Mouse (Mus musculus) embryonic facial prominence, embryonic 15.5 days (tissue): ENCODE measurements around the gene Ttll5. TPM values are rescaled to one million over a fixed set of nuclear protein-coding genes. Genes with fewer than 3 reads are reported as not detected.
A peak's percentile ranks its signal among the peaks of the same experiment; 100 is the strongest.

Experiments used
- ATAC-seq: fragments of 200-750 bp; cut with Nextera tagmentation; 2 replicates; pipeline ENCODE4 v1.8.0; 2017; ENCODE audit warnings: low read depth, moderate TSS enrichment; ENCODE audit not compliant: insufficient number of reproducible peaks, low FRiP score, low TSS enrichment
- H3K27ac ChIP-seq: fragments of 300-500 bp; sonication (generic); replicated peaks from 2 replicates; pipeline ENCODE4 v1.5.1; 2015; ENCODE audit warnings: mild to moderate bottlenecking, inconsistent platforms
- H3K27me3 ChIP-seq: fragments of 300-500 bp; sonication (generic); 2 replicates; pipeline ENCODE4 v1.6.1; 2015; ENCODE audit warnings: inconsistent platforms
- H3K36me3 ChIP-seq: fragments of 300-500 bp; sonication (generic); 2 replicates; pipeline ENCODE4 v1.6.1; 2015; ENCODE audit warnings: mild to moderate bottlenecking, inconsistent platforms
- H3K4me1 ChIP-seq: fragments of 300-500 bp; sonication (generic); 2 replicates; pipeline ENCODE4 v1.6.1; 2015; ENCODE audit warnings: inconsistent platforms
- H3K4me2 ChIP-seq: fragments of 300-500 bp; sonication (generic); replicated peaks from 2 replicates; pipeline ENCODE4 v1.6.1; 2015; ENCODE audit warnings: mild to moderate bottlenecking, inconsistent platforms
- H3K4me3 ChIP-seq: fragments of 300-500 bp; sonication (generic); replicated peaks from 2 replicates; pipeline ENCODE4 v1.5.1; 2015; ENCODE audit warnings: mild to moderate bottlenecking, inconsistent platforms
- H3K9ac ChIP-seq: fragments of 300-500 bp; sonication (generic); 2 replicates; pipeline ENCODE4 v1.6.1; 2015; ENCODE audit warnings: inconsistent platforms
- H3K9me3 ChIP-seq: fragments of 300-500 bp; sonication (generic); replicated peaks from 2 replicates; pipeline ENCODE4 v1.6.1; 2016; ENCODE audit warnings: inconsistent platforms
- WGBS: fragments of 180-500 bp; shearing (Covaris S2); methylation state at CpG from one replicate; pipeline ENCODE4 v1.1.7; 2015; 5-methylcytosine and 5-hydroxymethylcytosine counted together
- polyA plus RNA-seq: library from polyadenylated mRNA; unstranded; fragments of >200 nt; fragmentation: Nextera tagmentation; extraction: Ambion mirVana; gene quantifications from 2 replicates; pipeline ENCODE4 v1.2.1, GENCODE M21; 2015

The Ttll5 gene
- polyA plus RNA-seq = 13.1 and 13.6 TPM in 2 replicates

- Histone ChIP-seq H3K9ac (peak within 1 kb of the TSS; percentile 57), H3K4me2 (peak within 1 kb of the TSS; percentile 72), H3K4me1 (peaks cover 16% of the 10 kb centered on the region), H3K36me3 (peaks cover 24% of the 10 kb centered on the region), H3K9me3 (no peaks in the 10 kb centered on the region), H3K4me3 (peak within 1 kb of the TSS; percentile 71), H3K27me3 (no peaks in the 10 kb centered on the region), H3K27ac (peak within 1 kb of the TSS; percentile 99)
- under 1% methylated on average over 67 of the region's 67 CpGs for WGBS
- peak; percentile 96 for ATAC-seq
Measured at GRCm38 (mm10) chr12:85824438-85825264, at the start of gene Ttll5, which contains the start of gene Erg28. Ttll5 (plus strand) TSS chr12:85824659. Erg28 (minus strand) TSS chr12:85824550.

GRCm38 (mm10) chr12:85778962-85779361, 45.5 kb upstream of the Ttll5 start:
- Histone ChIP-seq H3K36me3 (no peaks in the 10 kb centered on the region), H3K9ac (no peak overlapping the region), H3K4me3 (no peak overlapping the region), H3K27me3 (no peaks in the 10 kb centered on the region), H3K27ac (no peak overlapping the region), H3K4me2 (no peak overlapping the region), H3K9me3 (no peaks in the 10 kb centered on the region), H3K4me1 (no peaks in the 10 kb centered on the region)
- WGBS = 59% methylated on average over 3 of the region's 3 CpGs
- no peak for ATAC-seq

DNA sequence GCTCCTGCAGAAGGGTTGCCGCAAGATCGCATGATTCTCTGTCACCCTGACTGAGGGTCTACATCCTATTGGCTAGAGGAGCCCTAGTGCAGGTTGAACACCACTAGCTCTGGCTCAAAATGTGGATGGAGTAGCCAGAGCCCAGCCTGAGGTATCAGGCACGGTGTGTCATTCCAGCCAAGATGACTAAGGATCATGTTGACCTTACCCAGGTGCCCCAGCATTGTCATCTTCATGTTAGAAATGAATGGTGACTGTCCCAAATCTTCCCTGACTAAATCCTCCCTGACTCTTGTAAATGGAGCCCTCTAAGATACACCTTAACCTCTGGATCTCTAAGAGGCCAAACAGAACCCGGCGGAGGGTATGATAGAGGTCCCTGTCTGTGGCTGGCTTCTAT, 44.8 kb upstream of the Ttll5 start:
- Histone ChIP-seq H3K9me3 (no peaks in the 10 kb centered on the region), H3K36me3 (no peaks in the 10 kb centered on the region), H3K4me3 (no peak overlapping the region), H3K27me3 (no peaks in the 10 kb centered on the region), H3K4me1 (no peaks in the 10 kb centered on the region), H3K27ac (no peak overlapping the region), H3K4me2 (no peak overlapping the region), H3K9ac (no peak overlapping the region)
- 93% methylated on average over 5 of the region's 5 CpGs for WGBS
- no peak for ATAC-seq

DNA sequence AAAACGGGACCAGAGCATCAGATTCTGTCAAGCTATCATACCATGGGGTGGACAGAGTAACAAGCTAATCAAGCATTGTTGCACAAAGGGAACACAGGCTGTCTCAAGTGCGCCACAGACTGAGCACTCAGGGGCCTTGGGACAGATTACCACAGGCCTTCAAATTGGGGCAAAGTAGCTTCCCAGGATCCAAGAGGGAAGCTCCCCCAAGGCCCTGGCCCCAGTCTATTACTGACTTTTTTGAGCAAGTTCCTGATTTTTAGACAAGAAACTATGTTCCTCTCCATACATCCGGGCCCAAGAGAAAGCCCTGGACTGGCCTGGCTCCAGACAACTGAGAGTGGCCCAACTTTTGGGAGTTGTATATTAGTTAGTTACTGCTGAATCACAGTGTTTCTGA, 42.9 kb upstream of the Ttll5 start:
- Histone ChIP-seq H3K27ac (no peak overlapping the region), H3K4me2 (no peak overlapping the region)

GRCm38 (mm10) chr12:85784916-85785815, 39.3 kb upstream of the Ttll5 start:
- Histone ChIP-seq H3K4me1 (no peaks in the 10 kb centered on the region), H3K9me3 (no peaks in the 10 kb centered on the region), H3K36me3 (no peaks in the 10 kb centered on the region), H3K27ac (no peak overlapping the region), H3K4me3 (no peak overlapping the region), H3K4me2 (no peak overlapping the region), H3K27me3 (no peaks in the 10 kb centered on the region), H3K9ac (no peak overlapping the region)
- ATAC-seq = no peak
- WGBS = 60% methylated on average over 19 of the region's 19 CpGs

More for the DNA sequence above, 42.9 kb upstream of the Ttll5 start:
- 84% methylated on average over 3 of the region's 3 CpGs for WGBS
- H3K9ac ChIP-seq = no peak overlapping the region
- no peak overlapping the region for H3K4me3 ChIP-seq
- H3K4me1 ChIP-seq = no peaks in the 10 kb centered on the region
- H3K9me3 ChIP-seq = no peaks in the 10 kb centered on the region
- H3K27me3 ChIP-seq = no peaks in the 10 kb centered on the region
- ATAC-seq = no peak
- H3K36me3 ChIP-seq = no peaks in the 10 kb centered on the region

GRCm38 (mm10) chr12:85792158-85792557, 32.3 kb upstream of the Ttll5 start:
- no peak overlapping the region for H3K4me2 ChIP-seq
- 80% methylated on average over 4 of the region's 4 CpGs for WGBS
- no peaks in the 10 kb centered on the region for H3K9me3 ChIP-seq
- H3K9ac ChIP-seq = no peak overlapping the region
- H3K4me3 ChIP-seq = no peak overlapping the region
- no peak for ATAC-seq
- H3K36me3 ChIP-seq = no peaks in the 10 kb centered on the region
- no peak overlapping the region for H3K27ac ChIP-seq
- no peaks in the 10 kb centered on the region for H3K4me1 ChIP-seq
- no peaks in the 10 kb centered on the region for H3K27me3 ChIP-seq

- Histone ChIP-seq H3K4me3 (no peak overlapping the region), H3K4me1 (no peaks in the 10 kb centered on the region), H3K27me3 (no peaks in the 10 kb centered on the region), H3K4me2 (no peak overlapping the region), H3K27ac (no peak overlapping the region), H3K9me3 (no peaks in the 10 kb centered on the region), H3K9ac (no peak overlapping the region), H3K36me3 (no peaks in the 10 kb centered on the region)
- ATAC-seq = no peak
- WGBS = 52% methylated on average over 6 of the region's 6 CpGs
Measured at GRCm38 (mm10) chr12:85792821-85793346, 31.6 kb upstream of the Ttll5 start.

GRCm38 (mm10) chr12:85794094-85794493, 30.4 kb upstream of the Ttll5 start:
- H3K9ac ChIP-seq = no peak overlapping the region
- H3K36me3 ChIP-seq = no peaks in the 10 kb centered on the region
- H3K4me1 ChIP-seq = no peaks in the 10 kb centered on the region
- no peaks in the 10 kb centered on the region for H3K27me3 ChIP-seq
- no peak overlapping the region for H3K27ac ChIP-seq
- WGBS = 90% methylated on average over 2 of the region's 2 CpGs
- H3K4me2 ChIP-seq = no peak overlapping the region
- ATAC-seq = no peak
- no peaks in the 10 kb centered on the region for H3K9me3 ChIP-seq
- no peak overlapping the region for H3K4me3 ChIP-seq

- WGBS = 78% methylated on average over 1 of the region's 1 CpGs
- H3K4me1 ChIP-seq = no peaks in the 10 kb centered on the region
- no peak overlapping the region for H3K9ac ChIP-seq
- no peak overlapping the region for H3K4me3 ChIP-seq
- no peaks in the 10 kb centered on the region for H3K9me3 ChIP-seq
- no peaks in the 10 kb centered on the region for H3K27me3 ChIP-seq
- H3K27ac ChIP-seq = no peak overlapping the region
- no peaks in the 10 kb centered on the region for H3K36me3 ChIP-seq
- ATAC-seq = no peak
- no peak overlapping the region for H3K4me2 ChIP-seq
Measured at GRCm38 (mm10) chr12:85795551-85795950, 28.9 kb upstream of the Ttll5 start.

DNA sequence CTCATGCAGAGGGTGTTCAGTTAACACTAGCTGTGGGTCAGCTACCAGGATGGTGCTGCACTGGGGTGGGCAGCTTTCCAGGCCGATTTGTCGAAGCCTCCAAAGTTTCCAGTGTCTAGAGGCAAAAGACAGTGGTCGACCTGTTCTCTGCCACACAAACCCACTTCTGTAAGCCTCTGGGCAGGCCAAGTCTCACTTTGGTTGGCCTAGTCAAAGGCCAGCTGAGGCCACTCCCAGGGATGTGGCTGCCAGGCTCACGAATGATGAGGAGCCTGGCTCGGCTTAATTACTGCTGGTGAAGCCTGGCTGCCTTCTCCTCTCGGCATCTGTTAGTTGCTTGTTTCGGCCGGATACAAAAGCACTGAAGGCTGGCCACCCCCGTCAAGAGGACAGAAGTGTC, 24.4 kb upstream of the Ttll5 start:
- Histone ChIP-seq H3K27me3 (no peaks in the 10 kb centered on the region), H3K4me1 (no peaks in the 10 kb centered on the region), H3K27ac (no peak overlapping the region), H3K9ac (no peak overlapping the region), H3K4me3 (no peak overlapping the region), H3K9me3 (no peaks in the 10 kb centered on the region), H3K36me3 (no peaks in the 10 kb centered on the region), H3K4me2 (no peak overlapping the region)
- ATAC-seq = peak; percentile 57
- 35% methylated on average over 9 of the region's 9 CpGs for WGBS

GRCm38 (mm10) chr12:85809726-85810125, 14.7 kb upstream of the Ttll5 start:
- 79% methylated on average over 6 of the region's 6 CpGs for WGBS
- no peaks in the 10 kb centered on the region for H3K27me3 ChIP-seq
- H3K4me2 ChIP-seq = no peak overlapping the region
- H3K9me3 ChIP-seq = no peaks in the 10 kb centered on the region
- H3K9ac ChIP-seq = no peak overlapping the region
- no peak for ATAC-seq
- no peaks in the 10 kb centered on the region for H3K4me1 ChIP-seq
- H3K27ac ChIP-seq = no peak overlapping the region
- H3K36me3 ChIP-seq = peaks cover 32% of the 10 kb centered on the region
- H3K4me3 ChIP-seq = no peak overlapping the region
